Mouse (Mus musculus) olfactory bulb, adult 2 months (tissue): Measurements from ENCODE around the gene Ccdc121.

Experiments
- CTCF ChIP-seq: fragments of 200-500 bp; IDR thresholded peaks from 2 replicates; pipeline ENCODE4 v1.5.1; 2012; ENCODE audit warnings: low read depth, mild to moderate bottlenecking, low read length, moderate library complexity; ENCODE audit not compliant: insufficient read depth
- POLR2A ChIP-seq: fragments of 200-500 bp; IDR thresholded peaks from 2 replicates; pipeline ENCODE4 v1.6.1; 2012; ENCODE audit warnings: mild to moderate bottlenecking, low read depth, low read length, moderate library complexity; ENCODE audit not compliant: insufficient read depth

DNA sequence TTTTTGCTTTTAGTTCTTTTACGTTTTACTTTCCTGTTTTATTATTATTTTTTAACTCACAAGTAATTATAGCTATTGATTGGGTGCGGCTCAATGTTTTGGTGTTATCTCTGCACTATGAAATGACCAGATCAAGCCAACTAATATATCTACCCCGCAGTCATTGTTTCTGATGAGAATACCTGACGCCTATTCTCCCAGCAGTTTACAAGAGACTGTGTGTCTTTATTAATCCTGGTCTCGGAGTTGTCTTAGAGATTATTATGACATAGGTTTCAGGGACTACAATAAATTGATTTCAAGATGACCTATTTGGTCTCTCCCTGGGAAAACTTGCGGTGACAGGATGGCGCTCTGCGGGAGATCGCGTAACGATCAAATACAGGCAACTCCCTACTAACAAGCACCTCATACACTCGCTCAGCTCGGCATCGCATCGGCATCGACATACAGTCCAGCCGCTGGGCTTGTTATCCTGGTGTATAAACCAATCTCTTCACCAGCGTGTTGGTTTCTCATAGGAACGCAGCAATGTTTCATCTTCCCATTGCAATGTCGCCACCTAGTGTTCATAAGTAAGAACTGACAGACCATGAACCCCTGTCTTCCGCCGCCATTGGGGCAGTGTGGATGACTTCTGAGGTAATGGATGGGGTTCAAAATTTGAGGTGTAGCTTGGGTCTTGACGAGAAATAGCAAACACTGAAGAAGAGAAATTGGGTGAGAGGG is 34.0 kb upstream of the Ccdc121 start:
- TF ChIP-seq POLR2A (no peak), CTCF (peak; percentile 38; the same call in 1 of the 2 replicates)
